Comparison of ENCODE assay signal across 17 mouse cellular contexts in genomic region chr7:132994628-132995191, GRCm38 (mm10).
DNase-seq lines count a peak whose midpoint lies in the region; ATAC-seq and TF ChIP-seq lines count a peak whose summit lies in the region.
"Had no signal": no experiment of that assay in that cellular context is flagged by ENCODE, and none has a peak within 500 bp of the region (broad histone marks: within the 10 kb centered on the region; RNA-seq: fewer than 3 reads in every experiment).

No protein-coding gene starts in this region.

- H3K27ac ChIP-seq in intestine, embryonic 14.5 days (ENCODE audit: low read depth) = no peak overlapping the region
- H3K27ac ChIP-seq in intestine, embryonic 15.5 days = no peak overlapping the region
- peak overlapping the region; percentile 6; the same call in 1 of the 2 replicates for H3K27ac ChIP-seq in hindbrain, postnatal 0 days
- H3K27ac ChIP-seq: embryonic facial prominence, embryonic 12.5 days; heart, embryonic 13.5 days; kidney, embryonic 15.5 days; liver, embryonic 15.5 days; stomach, embryonic 15.5 days had no signal

- H3K27me3 ChIP-seq in intestine, embryonic 14.5 days (replicated peaks; ENCODE audit: control insufficient read depth, insufficient read depth, low read length) = no peaks in the 10 kb centered on the region
- no peaks in the 10 kb centered on the region for H3K27me3 ChIP-seq in intestine, embryonic 15.5 days (replicated peaks)
- H3K27me3 ChIP-seq in hindbrain, postnatal 0 days (ENCODE audit: insufficient read depth, low read length) = no peaks in the 10 kb centered on the region
- H3K27me3 ChIP-seq: embryonic facial prominence, embryonic 12.5 days; heart, embryonic 13.5 days; kidney, embryonic 15.5 days; liver, embryonic 15.5 days; stomach, embryonic 15.5 days had no signal

- 78% methylated on average over 6 of the region's 6 CpGs for WGBS in intestine, embryonic 14.5 days
- 75% methylated on average over 6 of the region's 6 CpGs for WGBS in intestine, embryonic 15.5 days
- 49% methylated on average over 6 of the region's 6 CpGs for WGBS in hindbrain, postnatal 0 days

- H3K36me3 ChIP-seq in intestine, embryonic 14.5 days (ENCODE audit: control insufficient read depth, insufficient read depth, low read length) = peaks cover 94% of the 10 kb centered on the region
- peaks cover 57% of the 10 kb centered on the region for H3K36me3 ChIP-seq in intestine, embryonic 15.5 days
- peaks cover 36% of the 10 kb centered on the region for H3K36me3 ChIP-seq in hindbrain, postnatal 0 days (ENCODE audit: insufficient read depth, low read length)

- no peaks in the 10 kb centered on the region for H3K4me1 ChIP-seq in intestine, embryonic 14.5 days (replicated peaks; ENCODE audit: control insufficient read depth, insufficient read depth, low read length)
- H3K4me1 ChIP-seq in intestine, embryonic 15.5 days (replicated peaks) = no peaks in the 10 kb centered on the region
- no peaks in the 10 kb centered on the region for H3K4me1 ChIP-seq in hindbrain, postnatal 0 days (ENCODE audit: insufficient read depth, low read length)
- H3K4me1 ChIP-seq: embryonic facial prominence, embryonic 12.5 days; heart, embryonic 13.5 days; kidney, embryonic 15.5 days; liver, embryonic 15.5 days; stomach, embryonic 15.5 days had no signal

- peak; percentile 46 for DNase-seq in intestine, embryonic 14.5 days (ENCODE audit: low spot score)
- DNase-seq in retina, postnatal 1 day = peak; percentile 33
- no peak for DNase-seq in retina, embryonic 14.5 days (ENCODE audit: low spot score)
- no peak for DNase-seq in hindbrain, postnatal 0 days (ENCODE audit: low spot score)
- DNase-seq in kidney, postnatal 4 days = no peak
- no peak for DNase-seq in adrenal gland, postnatal 36 days
- DNase-seq: adrenal gland, adult 2 months; cerebellum, adult 9-10 months had no signal

- H3K9ac ChIP-seq in intestine, embryonic 14.5 days (ENCODE audit: low read length) = no peak overlapping the region
- H3K9ac ChIP-seq in intestine, embryonic 15.5 days = no peak overlapping the region
- no peak overlapping the region for H3K9ac ChIP-seq in hindbrain, postnatal 0 days (replicated peaks; ENCODE audit: low read length)
- H3K9ac ChIP-seq: embryonic facial prominence, embryonic 12.5 days; heart, embryonic 13.5 days; kidney, embryonic 15.5 days; liver, embryonic 15.5 days; stomach, embryonic 15.5 days had no signal

- no peak for ATAC-seq in intestine, embryonic 14.5 days (replicated peaks; ENCODE audit: low FRiP score, low TSS enrichment, low read depth)
- ATAC-seq in intestine, embryonic 15.5 days = no peak
- ATAC-seq in hindbrain, postnatal 0 days = peak; percentile 50
- ATAC-seq: intestine, embryonic 16.5 days; lung, postnatal 0 days had no signal

- H3K4me3 ChIP-seq in intestine, embryonic 14.5 days (ENCODE audit: low read depth, low read length) = no peak overlapping the region
- no peak overlapping the region for H3K4me3 ChIP-seq in intestine, embryonic 15.5 days (replicated peaks)
- no peak overlapping the region for H3K4me3 ChIP-seq in hindbrain, postnatal 0 days (ENCODE audit: low read length)
- H3K4me3 ChIP-seq: embryonic facial prominence, embryonic 12.5 days; erythroblast, embryonic 14.5 days; heart, embryonic 13.5 days; kidney, embryonic 15.5 days; liver, embryonic 15.5 days; stomach, embryonic 15.5 days had no signal

- no peaks in the 10 kb centered on the region for H3K9me3 ChIP-seq in intestine, embryonic 14.5 days (ENCODE audit: control insufficient read depth, low read length)
- no peaks in the 10 kb centered on the region for H3K9me3 ChIP-seq in intestine, embryonic 15.5 days
- no peaks in the 10 kb centered on the region for H3K9me3 ChIP-seq in hindbrain, postnatal 0 days (ENCODE audit: low read length)
- H3K9me3 ChIP-seq: embryonic facial prominence, embryonic 12.5 days; heart, embryonic 13.5 days; kidney, embryonic 15.5 days; liver, embryonic 15.5 days; stomach, embryonic 15.5 days had no signal

- no peak overlapping the region for H3K4me2 ChIP-seq in intestine, embryonic 14.5 days (ENCODE audit: low read length)
- no peak overlapping the region for H3K4me2 ChIP-seq in intestine, embryonic 15.5 days (replicated peaks)
- H3K4me2 ChIP-seq in hindbrain, postnatal 0 days (ENCODE audit: low read depth, low read length) = no peak overlapping the region
- H3K4me2 ChIP-seq: embryonic facial prominence, embryonic 12.5 days; heart, embryonic 13.5 days; kidney, embryonic 15.5 days; liver, embryonic 15.5 days; stomach, embryonic 15.5 days had no signal

- no peak for TF ChIP-seq CTCF in hindbrain, postnatal 0 days (IDR thresholded peaks at IDR 0.05; ENCODE audit: low read depth)

Comparison
In these comparisons a context has a peak if more than half of its experiments do, and no peak if none do; other contexts are left out.
1. DNase-seq: peak in intestine, embryonic 14.5 days (single experiment) and retina, postnatal 1 day (single experiment); none in retina, embryonic 14.5 days (single experiment), hindbrain, postnatal 0 days (single experiment), kidney, postnatal 4 days (0 of 2) and adrenal gland, postnatal 36 days (0 of 2).